Mouse (Mus musculus): ENCODE measurements around the gene Car11.

The Car11 gene

GRCm38 (mm10) chr7:45710477-45711191 is 11.0 kb downstream of the Car11 start:
- in situ Hi-C loops (cut with MboI): no loop called here

GRCm38 (mm10) chr7:45711316-45712021 is 11.8 kb downstream of the Car11 start:
- in situ Hi-C loops (cut with MboI): no loop called here

- in situ Hi-C loops (cut with MboI): no loop called here
Observed at GRCm38 (mm10) chr7:45712022-45712757, 12.5 kb downstream of the Car11 start.

GRCm38 (mm10) chr7:45713396-45713795 is 13.8 kb downstream of the Car11 start:
- in situ Hi-C loops (cut with MboI): no loop called here

- in situ Hi-C loops (cut with MboI): no loop called here
Observed at GRCm38 (mm10) chr7:45713881-45714520, 14.4 kb downstream of the Car11 start.

DNA sequence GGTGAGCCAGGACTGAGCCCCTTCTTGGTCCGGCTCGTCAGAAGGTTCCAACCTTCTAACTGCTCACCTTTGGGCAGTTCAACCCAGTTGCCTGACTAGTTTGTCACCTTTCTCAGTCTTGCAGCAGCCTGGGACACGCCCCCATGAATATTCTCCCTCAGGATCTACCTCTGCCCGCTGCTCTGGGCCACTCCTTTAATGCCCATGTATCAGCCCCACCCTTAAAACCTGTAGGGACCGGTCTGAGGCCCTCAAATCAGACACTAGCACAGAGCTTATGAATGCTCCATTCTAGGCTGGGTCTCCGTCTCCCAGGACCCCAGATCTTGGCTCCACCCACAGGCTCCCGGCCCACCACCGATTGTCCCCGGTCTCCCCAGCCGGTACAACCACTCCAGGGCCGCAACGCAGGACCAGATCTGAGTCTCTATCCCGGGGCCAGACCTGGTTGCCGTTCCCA is 15.0 kb downstream of the Car11 start:
- in situ Hi-C loops (cut with MboI): no loop called here

DNA sequence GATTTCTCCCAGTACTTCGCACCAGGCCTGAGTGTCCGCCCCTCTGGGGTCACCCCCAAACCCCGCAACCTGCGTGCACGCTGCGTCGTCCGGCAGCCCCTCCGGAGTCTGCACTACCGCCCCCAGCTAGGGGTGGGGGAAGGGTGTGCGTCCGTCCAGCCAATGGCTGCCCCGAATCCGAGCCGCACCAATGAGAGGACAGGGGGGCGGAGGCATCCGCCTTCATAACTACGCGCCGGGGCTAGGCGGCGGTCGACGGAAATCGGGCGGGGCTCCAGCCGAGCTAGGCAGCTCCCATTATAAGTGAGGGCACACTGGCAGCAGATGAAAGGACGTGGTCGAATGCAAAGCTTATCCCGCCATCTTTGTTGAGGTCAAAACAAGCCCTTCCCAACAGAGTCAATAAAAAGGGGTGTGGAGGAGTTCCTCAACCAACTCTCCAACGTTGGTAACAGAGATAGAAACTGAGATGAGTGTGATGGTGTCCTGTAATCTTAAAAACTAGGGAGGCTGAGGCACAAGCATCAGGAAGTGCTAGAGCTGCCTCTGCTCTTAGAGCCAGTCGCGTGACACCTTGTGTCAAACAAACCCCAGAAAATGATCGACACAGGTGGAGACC is 15.6 kb downstream of the Car11 start, which contains the start of gene Rpl18:
Gene Rpl18 (plus strand): TSS at position 368 of the 619 bp plus-strand sequence.
- in situ Hi-C loops (cut with MboI): no loop called here

GRCm38 (mm10) chr7:45715741-45716459 is 16.3 kb downstream of the Car11 start:
- in situ Hi-C loops (cut with MboI): no loop called here

DNA sequence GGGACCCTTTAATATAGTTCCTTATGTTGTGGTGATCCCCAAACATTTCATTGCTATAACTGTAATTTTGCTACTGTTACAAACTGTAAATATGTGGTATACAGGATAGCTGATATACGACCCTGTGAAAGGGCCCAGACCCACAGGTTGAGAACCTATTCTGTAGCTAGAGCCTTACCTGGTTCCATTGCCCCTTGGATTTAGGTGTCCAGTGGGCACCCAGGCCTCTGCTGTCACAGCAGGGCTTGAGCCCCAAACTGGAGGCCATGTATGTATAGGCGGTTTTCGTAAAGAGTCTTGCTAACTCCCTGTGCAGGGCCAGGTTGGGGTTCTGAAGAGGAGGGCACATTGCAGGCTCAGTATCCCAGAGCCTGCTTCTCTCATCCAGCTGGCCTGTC is 16.8 kb downstream of the Car11 start:
- in situ Hi-C loops (cut with MboI): no loop called here

DNA sequence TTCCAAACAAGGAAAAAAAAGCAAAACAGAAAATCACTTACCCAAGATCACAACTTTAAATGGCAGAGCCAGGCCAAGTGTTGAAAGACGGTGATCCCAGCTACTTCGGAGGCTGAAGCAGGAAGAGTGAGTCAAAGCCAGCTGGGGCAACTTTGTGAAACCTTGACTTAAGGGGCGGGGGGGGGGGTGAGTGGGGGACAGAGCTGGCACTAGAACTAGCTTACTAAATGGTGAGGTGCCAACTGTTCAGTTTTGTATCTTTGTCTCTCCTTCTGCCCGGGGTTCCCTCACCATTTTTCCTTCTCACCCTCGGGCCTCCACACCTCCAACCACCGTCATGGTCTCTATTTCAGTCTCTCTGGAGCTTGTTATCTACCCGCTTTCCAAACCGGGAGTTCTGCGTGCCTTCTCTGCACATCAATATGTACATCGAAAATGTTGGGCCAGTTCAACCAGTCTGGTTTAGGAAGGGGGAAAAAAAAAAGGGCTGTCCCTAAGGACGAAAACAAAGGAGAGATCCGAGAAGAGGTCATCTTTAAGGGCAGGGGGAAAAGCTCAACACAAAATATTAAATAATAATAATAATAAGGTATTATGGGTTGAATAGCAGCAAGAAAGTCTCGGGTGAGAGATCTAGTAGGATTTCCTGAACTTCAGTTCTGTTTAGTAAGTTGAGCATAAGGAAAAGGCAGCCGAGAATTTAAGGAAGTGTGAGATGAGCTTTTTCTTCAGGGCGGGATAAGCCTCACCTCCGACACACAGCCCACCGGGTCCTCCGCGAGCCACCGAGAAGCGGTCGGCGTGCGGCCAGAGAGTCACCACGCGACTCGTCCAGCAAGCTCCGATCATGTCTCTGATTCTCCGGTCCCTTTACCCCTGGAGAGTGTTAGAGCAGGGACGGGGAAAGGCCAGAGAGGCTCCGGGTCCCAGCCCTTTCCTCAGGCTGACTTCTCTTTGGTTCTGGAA is 17.6 kb downstream of the Car11 start:
- in situ Hi-C loops (cut with MboI): no loop called here

GRCm38 (mm10) chr7:45717918-45718297 is 18.3 kb downstream of the Car11 start, which contains the start of gene Sphk2:
Gene Sphk2, minus strand, starts transcription at chr7:45718002.
- in situ Hi-C loops (cut with MboI): no loop called here

- in situ Hi-C loops (cut with MboI): no loop called here
Observed at GRCm38 (mm10) chr7:45718331-45718730, 18.7 kb downstream of the Car11 start.

GRCm38 (mm10) chr7:45719180-45719579 is 19.5 kb downstream of the Car11 start:
- in situ Hi-C loops (cut with MboI): no loop called here

DNA sequence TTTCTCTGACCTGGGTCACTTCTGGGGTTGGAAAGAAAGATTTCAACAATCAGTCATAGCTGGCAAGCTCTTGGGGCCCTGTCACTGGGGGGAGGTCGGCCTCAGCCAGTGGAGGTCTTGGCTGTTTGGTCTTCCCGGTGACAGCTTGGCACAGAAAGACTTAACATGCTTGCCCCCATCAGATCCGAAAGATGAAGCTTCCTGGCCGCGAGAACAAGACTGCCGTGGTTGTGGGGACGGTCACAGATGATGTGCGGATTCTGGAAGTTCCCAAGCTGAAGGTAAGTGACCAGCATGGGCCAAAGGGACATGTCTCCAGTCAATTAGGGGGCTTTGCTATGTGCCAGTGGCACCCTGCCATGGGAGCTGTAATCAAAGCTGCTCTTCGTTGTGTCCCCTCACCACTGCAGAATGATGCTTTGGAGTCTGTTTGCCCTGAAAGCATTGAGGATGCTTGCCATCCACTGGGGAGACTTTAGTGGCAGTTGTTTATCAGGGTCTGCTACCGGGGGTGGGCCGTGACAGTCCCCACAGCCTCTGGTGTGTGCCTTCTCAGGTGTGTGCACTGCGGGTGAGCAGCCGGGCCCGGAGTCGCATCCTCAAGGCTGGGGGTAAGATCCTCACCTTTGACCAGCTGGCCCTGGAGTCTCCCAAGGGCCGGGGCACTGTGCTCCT is 20.2 kb downstream of the Car11 start:
- in situ Hi-C loops (cut with MboI): no loop called here

- in situ Hi-C loops (cut with MboI): no loop called here
Observed at GRCm38 (mm10) chr7:45720413-45721233, 21.0 kb downstream of the Car11 start, which contains the start of gene Fam83e. Gene Fam83e, plus strand, starts transcription at chr7:45721212.

DNA sequence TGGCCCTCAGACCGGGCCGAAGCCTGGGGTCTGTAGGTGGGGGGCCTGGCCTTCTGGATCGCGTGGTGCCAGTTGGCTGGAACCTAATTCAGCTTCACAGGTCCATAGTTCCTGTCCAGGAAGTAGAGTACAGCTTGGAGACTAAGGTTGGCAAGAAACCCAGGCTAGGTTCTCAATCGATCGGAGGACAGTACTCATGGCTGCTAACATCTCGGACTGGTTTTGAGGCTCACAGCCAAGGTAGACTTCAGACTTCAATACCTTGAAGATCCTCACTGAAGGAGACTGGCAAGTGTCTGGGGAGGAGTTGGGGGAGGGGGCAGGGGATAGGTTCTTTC is 21.6 kb downstream of the Car11 start:
- in situ Hi-C loops (cut with MboI): no loop called here

DNA sequence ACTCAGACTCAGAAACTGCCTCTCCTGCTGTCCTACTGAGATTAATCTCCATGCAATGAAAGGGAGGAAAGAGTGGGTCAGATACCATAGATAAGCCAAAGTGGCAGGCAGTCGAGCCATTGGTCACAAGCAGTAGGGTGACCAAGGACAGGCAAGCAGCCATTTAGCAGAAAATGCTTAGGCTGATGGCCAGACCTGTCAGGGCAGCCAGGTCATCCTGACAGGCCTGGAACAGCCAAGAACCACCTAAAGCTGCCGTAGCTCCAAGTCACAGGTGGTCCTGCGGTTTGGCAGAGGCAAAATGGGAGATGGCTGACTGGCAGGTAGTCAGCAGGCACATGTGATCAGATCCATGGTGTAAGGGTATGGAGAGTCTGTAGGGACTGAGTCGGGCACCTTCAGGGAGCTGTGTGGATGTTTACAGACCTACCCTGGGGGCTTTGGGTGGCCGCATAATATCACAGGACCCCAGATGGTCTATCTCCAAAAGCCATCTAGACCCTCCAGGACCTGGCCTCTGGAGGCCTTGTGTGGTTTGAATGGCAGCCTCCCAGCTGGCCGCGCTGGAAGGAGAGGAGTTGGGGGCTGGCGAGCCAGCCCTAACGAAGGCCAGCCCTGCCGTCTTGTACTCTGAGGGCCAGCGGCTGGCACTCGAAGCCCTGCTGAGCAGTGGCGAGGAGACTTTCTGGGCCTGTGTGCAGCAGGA is 22.2 kb downstream of the Car11 start:
- in situ Hi-C loops (cut with MboI): no loop called here

GRCm38 (mm10) chr7:45722348-45722713 is 22.7 kb downstream of the Car11 start:
- in situ Hi-C loops (cut with MboI): no loop called here

Data from mature B cell (primary cell).